Mouse (Mus musculus) heart, embryonic 11.5 days (tissue): ENCODE measurements at regions not wholly inside any gene's neighbourhood (a gene's known extent, or its start where the extent isn't known, plus 50 kb on each side); places are given as distances from the start of the nearest gene placed in this dataset.

Source experiments
- ATAC-seq: fragments of 200-750 bp; cut with Nextera tagmentation; replicated peaks from 2 replicates; pipeline ENCODE4 v1.8.0; 2017; ENCODE audit warnings: moderate library complexity; ENCODE audit not compliant: insufficient number of reproducible peaks, low FRiP score, low TSS enrichment
- H3K27ac ChIP-seq: fragments of 300-500 bp; sonication (generic); 2 replicates; pipeline ENCODE4 v1.5.1; 2014; ENCODE audit warnings: mild to moderate bottlenecking, low read depth, low read length
- H3K27me3 ChIP-seq: fragments of 300-500 bp; sonication (generic); 2 replicates; pipeline ENCODE4 v1.6.1; 2014; ENCODE audit warnings: mild to moderate bottlenecking, low read length, mixed read lengths; ENCODE audit not compliant: control insufficient read depth, insufficient read depth
- H3K36me3 ChIP-seq: fragments of 300-500 bp; sonication (generic); 2 replicates; pipeline ENCODE4 v1.6.1; 2014; ENCODE audit warnings: mild to moderate bottlenecking, low read length, moderate library complexity, mixed read lengths; ENCODE audit not compliant: control insufficient read depth, insufficient read depth
- H3K4me1 ChIP-seq: fragments of 300-500 bp; sonication (generic); 2 replicates; pipeline ENCODE4 v1.6.1; 2014; ENCODE audit warnings: low read length; ENCODE audit not compliant: control insufficient read depth, insufficient read depth
- H3K4me2 ChIP-seq: fragments of 300-500 bp; sonication (generic); 2 replicates; pipeline ENCODE4 v1.6.1; 2014; ENCODE audit warnings: mild to moderate bottlenecking, moderate library complexity
- H3K4me3 ChIP-seq: fragments of 300-500 bp; sonication (generic); 2 replicates; pipeline ENCODE4 v1.5.1; 2014; ENCODE audit warnings: low read depth, low read length
- H3K9ac ChIP-seq: fragments of 300-500 bp; sonication (generic); 2 replicates; pipeline ENCODE4 v1.6.1; 2014; ENCODE audit warnings: mild to moderate bottlenecking, low read depth, low read length, moderate library complexity
- H3K9me3 ChIP-seq: fragments of 300-500 bp; sonication (generic); replicated peaks from 2 replicates; pipeline ENCODE4 v1.6.1; 2016; ENCODE audit warnings: low read length; ENCODE audit not compliant: control insufficient read depth
- WGBS: fragments of 180-500 bp; shearing (Covaris S2); extraction: QIAGEN DNeasy Blood & Tissue Kit; methylation state at CpG from one replicate; pipeline ENCODE4 v1.1.7; 2014; ENCODE audit not compliant: insufficient replicate concordance; 5-methylcytosine and 5-hydroxymethylcytosine counted together

DNA sequence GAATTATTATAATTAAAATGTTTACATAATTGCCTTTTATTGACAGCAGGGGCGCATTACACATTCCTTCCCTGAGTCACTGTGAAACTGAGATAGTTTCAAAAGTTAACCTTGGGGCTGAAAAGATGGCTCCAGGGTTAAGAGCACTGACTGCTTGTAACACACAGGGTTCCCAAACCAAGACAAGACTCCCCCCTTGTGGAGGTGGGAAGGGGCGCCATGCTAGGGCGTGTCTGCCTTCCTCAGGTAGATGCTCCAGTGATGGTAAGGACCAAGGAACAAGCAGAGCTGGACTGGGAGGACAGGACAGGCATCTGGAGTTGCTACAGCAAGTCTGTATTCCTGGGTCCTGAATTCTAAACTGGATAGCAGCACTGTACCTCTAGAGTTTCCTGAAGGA, 351.9 kb downstream of the Tbc1d22a start:
- Histone ChIP-seq H3K27ac (no peak overlapping the region), H3K4me3 (no peak overlapping the region), H3K9ac (no peak overlapping the region), H3K9me3 (no peaks in the 10 kb centered on the region), H3K36me3 (no peaks in the 10 kb centered on the region), H3K4me1 (no peaks in the 10 kb centered on the region), H3K4me2 (no peak overlapping the region), H3K27me3 (no peaks in the 10 kb centered on the region; the same call in 1 of the 2 replicates)
- WGBS: 63% methylated on average over 3 of the region's 3 CpGs
- no peak for ATAC-seq

DNA sequence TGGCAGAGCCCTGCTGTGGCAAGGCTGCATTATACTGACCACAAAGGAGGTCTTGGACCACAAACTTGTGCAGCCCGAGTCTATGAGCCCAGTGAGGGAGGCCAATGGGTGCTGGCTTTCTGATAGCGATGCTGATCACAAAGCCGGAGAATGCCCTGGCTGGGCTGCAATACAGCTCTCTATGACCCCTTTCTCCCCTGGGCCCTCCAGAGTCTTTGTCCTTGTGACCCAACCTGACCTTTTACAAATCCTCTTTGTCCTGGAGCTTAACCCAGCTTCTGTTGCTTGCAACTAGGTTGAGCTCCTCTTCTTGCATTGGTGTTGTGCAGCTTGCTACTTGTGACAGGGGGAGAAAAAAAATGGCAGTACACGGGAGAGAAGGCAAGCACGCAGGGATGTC, 360.1 kb downstream of the Tbc1d22a start:
- Histone ChIP-seq H3K9me3 (no peaks in the 10 kb centered on the region), H3K4me2 (no peak overlapping the region), H3K36me3 (no peaks in the 10 kb centered on the region), H3K27ac (no peak overlapping the region), H3K27me3 (peaks cover 13% of the 10 kb centered on the region), H3K4me1 (no peaks in the 10 kb centered on the region), H3K9ac (no peak overlapping the region), H3K4me3 (no peak overlapping the region)
- ATAC-seq: no peak
- 75% methylated on average over 5 of the region's 5 CpGs for WGBS

DNA sequence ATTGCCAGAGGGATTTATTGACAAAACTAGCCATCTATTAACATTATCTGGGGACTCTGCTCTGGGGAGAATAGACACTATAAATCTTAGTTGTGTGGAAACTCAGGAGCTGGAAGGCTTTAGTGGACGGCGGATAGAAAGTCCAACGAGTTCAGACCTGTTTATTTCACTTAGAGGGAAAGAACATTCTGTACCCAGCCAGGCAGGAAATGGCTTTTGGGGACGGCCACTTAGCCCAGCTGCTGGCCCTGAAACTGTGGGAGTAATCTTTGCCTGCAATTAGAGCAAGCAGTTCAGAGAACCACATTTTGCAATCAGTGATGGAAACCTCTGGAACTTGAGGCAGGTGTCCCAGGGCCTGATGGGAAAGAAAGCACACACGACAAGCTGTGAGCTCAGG, 362.4 kb downstream of the Tbc1d22a start:
- H3K4me1 ChIP-seq: no peaks in the 10 kb centered on the region
- no peaks in the 10 kb centered on the region for H3K9me3 ChIP-seq
- H3K9ac ChIP-seq: no peak overlapping the region
- H3K36me3 ChIP-seq: no peaks in the 10 kb centered on the region
- no peak overlapping the region for H3K4me2 ChIP-seq
- no peak overlapping the region for H3K27ac ChIP-seq
- H3K27me3 ChIP-seq: peaks cover 17% of the 10 kb centered on the region
- ATAC-seq: no peak
- no peak overlapping the region for H3K4me3 ChIP-seq
- WGBS: 67% methylated on average over 5 of the region's 5 CpGs

DNA sequence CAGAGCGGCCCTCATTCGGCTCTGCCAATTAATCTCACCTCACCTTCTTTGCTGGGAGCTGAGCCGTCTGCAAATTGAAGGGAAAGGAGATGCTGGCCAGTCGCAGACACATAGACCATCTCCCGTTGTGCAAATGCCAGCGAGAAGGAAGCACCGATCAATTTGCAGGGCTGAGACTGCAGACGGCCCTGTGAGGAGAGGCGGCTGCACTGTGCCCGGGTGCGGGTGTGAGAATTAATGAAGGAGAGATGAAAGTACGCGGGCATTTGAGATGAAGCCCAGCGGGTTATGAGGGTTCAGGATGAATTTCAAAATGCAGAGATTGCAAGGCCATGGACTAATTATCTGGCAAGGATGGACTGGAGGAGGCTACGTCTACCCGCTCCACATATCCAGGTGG, 364.4 kb downstream of the Tbc1d22a start:
- Histone ChIP-seq H3K36me3 (no peaks in the 10 kb centered on the region), H3K27me3 (peaks cover 18% of the 10 kb centered on the region), H3K4me2 (no peak overlapping the region), H3K4me1 (peaks cover 6% of the 10 kb centered on the region; the same call in 1 of the 2 replicates), H3K4me3 (no peak overlapping the region), H3K9ac (no peak overlapping the region), H3K9me3 (no peaks in the 10 kb centered on the region), H3K27ac (no peak overlapping the region)
- no peak for ATAC-seq
- 86% methylated on average over 16 of the region's 16 CpGs for WGBS

DNA sequence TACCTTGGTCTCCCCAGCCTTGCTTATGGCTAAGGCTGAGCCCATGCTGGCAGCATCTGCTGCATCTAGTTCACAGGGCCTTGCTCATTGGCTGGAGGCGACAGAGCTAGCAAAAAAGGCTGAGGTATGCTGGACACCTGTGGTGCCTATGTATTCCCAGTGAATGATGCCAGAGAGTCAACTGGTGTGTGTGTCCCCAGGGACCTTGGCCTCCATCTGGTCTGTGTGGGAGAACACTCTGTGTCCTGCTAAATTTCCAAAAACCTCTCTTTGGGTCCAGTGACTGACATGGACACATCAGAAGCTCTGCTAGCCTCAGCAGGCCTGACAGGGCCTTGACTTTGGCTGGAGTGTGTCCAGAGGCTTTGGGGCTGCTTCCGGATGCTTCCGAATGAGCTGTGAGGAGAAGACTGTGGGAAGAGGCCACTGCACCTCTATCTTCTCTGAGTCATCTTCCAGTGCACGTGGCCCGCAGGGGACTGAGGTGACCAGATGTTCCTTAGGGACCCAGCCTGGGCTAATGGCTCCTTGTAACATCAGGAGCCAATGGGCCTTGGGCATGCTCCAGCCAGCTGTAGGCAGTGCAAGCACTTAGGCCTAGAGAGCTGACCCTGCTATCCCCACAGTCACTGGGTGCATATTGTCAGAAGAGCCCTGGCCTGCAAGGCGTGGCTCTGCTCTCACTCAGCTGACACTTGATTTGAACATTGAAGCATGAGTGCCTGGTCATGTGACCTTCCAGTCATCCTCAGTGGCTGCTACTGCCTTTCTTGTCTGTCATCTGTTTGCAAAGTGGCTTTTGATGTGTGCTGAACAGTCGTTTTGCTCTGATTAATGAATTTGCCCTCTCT, 368.2 kb downstream of the Tbc1d22a start:
- 66% methylated on average over 7 of the region's 7 CpGs for WGBS
- no peak overlapping the region for H3K4me2 ChIP-seq
- H3K9ac ChIP-seq: no peak overlapping the region
- no peak overlapping the region for H3K27ac ChIP-seq
- no peaks in the 10 kb centered on the region for H3K9me3 ChIP-seq
- peaks cover 6% of the 10 kb centered on the region; the same call in 1 of the 2 replicates for H3K4me1 ChIP-seq
- H3K27me3 ChIP-seq: peaks cover 13% of the 10 kb centered on the region
- peak; percentile 64 for ATAC-seq
- H3K36me3 ChIP-seq: no peaks in the 10 kb centered on the region
- H3K4me3 ChIP-seq: no peak overlapping the region

DNA sequence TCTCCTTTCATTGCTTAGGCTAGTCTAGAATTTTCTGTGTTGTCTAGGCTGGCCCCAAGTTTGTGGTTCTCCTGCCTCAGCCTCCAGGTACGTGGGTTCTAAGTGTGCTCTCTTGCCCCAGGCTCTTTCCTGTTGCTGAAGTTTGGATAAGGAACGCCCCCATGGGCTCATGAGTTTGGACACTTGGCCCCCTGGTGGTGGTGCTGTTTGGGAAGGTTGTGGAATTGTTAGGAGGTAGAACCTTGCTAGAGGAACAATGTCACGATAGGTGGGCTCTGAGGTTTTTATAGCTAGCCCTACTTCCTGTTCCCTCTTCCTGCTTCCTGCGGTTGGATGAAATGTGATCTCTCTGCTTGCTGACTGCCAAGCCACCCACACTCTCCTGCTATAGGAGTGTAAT, 371.5 kb downstream of the Tbc1d22a start:
- no peak overlapping the region for H3K4me3 ChIP-seq
- WGBS: 79% methylated on average over 4 of the region's 4 CpGs
- no peak overlapping the region for H3K27ac ChIP-seq
- H3K27me3 ChIP-seq: peaks cover 10% of the 10 kb centered on the region; the same call in 1 of the 2 replicates
- no peak overlapping the region for H3K4me2 ChIP-seq
- H3K4me1 ChIP-seq: peaks cover 6% of the 10 kb centered on the region; the same call in 1 of the 2 replicates
- no peaks in the 10 kb centered on the region for H3K36me3 ChIP-seq
- ATAC-seq: no peak
- no peaks in the 10 kb centered on the region for H3K9me3 ChIP-seq
- H3K9ac ChIP-seq: no peak overlapping the region

DNA sequence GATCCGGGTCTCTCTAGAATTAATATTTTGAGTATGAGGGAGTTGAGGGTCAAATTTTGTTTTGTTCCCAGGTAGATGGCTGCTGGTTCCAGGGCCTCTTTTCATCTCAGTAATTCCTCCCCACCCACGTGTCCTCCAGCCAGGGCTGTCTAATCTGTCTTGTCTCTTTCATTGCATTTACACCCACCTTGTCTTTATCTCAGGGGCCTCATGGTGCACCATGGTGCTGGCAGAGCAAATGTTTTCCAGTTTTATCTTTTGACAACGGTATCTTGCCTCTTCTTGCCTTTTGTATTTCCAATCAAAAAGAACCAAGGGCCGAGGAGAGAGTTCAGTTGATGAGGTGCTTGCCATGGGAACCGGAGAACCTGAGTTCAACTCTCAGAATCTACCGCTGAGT, 372.9 kb downstream of the Tbc1d22a start:
- no peaks in the 10 kb centered on the region for H3K9me3 ChIP-seq
- peaks cover 4% of the 10 kb centered on the region; the same call in 1 of the 2 replicates for H3K4me1 ChIP-seq
- H3K4me3 ChIP-seq: no peak overlapping the region
- WGBS: 55% methylated on average over 6 of the region's 6 CpGs
- H3K4me2 ChIP-seq: no peak overlapping the region
- peaks cover under 1% of the 10 kb centered on the region; the same call in 1 of the 2 replicates for H3K27me3 ChIP-seq
- no peaks in the 10 kb centered on the region for H3K36me3 ChIP-seq
- peak; percentile 74 for ATAC-seq
- no peak overlapping the region for H3K27ac ChIP-seq
- no peak overlapping the region for H3K9ac ChIP-seq

DNA sequence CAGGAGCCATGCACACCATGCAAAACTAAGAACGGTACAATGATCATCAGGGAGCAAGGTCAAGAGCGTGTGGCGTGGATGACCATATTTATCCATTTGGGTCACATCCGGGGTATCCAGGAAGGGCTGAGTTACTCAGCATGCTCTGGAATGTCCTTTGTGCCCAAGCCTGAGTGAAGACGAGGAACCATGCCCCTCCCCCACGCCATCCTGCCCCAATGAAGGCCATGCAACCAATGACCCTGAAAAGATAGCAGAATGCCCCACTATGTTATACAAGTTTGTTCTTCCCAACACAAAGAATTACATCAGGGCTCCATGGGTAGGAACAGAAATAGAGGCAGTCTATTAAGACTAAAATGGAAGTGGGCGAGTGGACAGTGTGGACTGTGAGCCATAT, 375.8 kb downstream of the Tbc1d22a start:
- no peaks in the 10 kb centered on the region for H3K9me3 ChIP-seq
- ATAC-seq: no peak
- no peak overlapping the region for H3K9ac ChIP-seq
- H3K36me3 ChIP-seq: no peaks in the 10 kb centered on the region
- H3K27ac ChIP-seq: no peak overlapping the region
- H3K4me2 ChIP-seq: no peak overlapping the region
- H3K4me1 ChIP-seq: no peaks in the 10 kb centered on the region
- H3K4me3 ChIP-seq: no peak overlapping the region
- H3K27me3 ChIP-seq: no peaks in the 10 kb centered on the region
- 72% methylated on average over 7 of the region's 7 CpGs for WGBS

DNA sequence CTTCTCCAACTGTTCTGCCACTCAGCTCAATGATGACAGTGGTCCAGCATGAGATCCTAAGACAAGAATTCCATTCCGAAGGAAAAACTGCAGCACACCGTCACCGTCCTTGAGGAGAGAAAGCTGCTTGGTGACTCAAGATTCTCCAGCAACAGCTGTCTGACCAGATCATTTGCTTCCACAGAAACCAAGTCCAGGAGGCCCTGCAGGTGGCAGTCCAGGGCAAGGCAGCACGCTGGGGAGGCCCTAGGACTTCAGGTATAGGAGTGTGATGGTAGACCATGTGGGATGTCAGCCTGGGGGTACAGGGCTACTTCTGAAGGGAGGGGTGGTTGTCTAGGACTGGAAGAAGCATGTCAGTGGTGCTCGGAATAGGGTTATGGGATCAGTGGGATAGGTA, 376.6 kb downstream of the Tbc1d22a start:
- no peak for ATAC-seq
- no peak overlapping the region for H3K4me3 ChIP-seq
- H3K27ac ChIP-seq: no peak overlapping the region
- no peaks in the 10 kb centered on the region for H3K36me3 ChIP-seq
- H3K4me1 ChIP-seq: no peaks in the 10 kb centered on the region
- 68% methylated on average over 5 of the region's 5 CpGs for WGBS
- no peaks in the 10 kb centered on the region for H3K27me3 ChIP-seq
- H3K9me3 ChIP-seq: no peaks in the 10 kb centered on the region
- no peak overlapping the region for H3K4me2 ChIP-seq
- H3K9ac ChIP-seq: no peak overlapping the region
